Mouse (Mus musculus): Measurements from ENCODE around the gene Plcb1. TPM values are rescaled to one million over a fixed set of nuclear protein-coding genes. Genes with fewer than 3 reads are reported as not detected.

Gene Plcb1
- polyA plus RNA-seq, 1 experiment: 0.11 TPM

DNA sequence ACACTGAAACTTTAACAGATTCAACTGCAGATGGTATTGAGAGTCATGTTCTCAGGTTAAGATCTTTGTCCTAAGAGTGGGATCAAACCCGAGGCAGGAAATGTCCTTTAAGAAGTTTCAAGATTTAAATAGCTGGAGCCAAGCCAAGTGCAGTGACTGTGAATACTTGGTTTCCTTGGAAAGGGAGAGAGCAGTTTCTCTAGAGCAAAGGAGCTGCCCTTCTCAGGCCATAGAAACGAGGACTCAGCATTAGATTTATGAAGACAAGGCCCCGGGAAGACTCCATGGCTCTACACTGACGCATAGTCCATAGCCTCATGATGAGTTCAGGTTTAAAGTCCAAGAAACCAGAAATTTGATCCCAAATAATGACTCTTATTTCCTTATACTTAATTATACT is 457.9 kb downstream of the Plcb1 start:
- Histone ChIP-seq H3K27ac (ENCODE audit: insufficient read depth, low read depth, low read length) (no peak overlapping the region), H3K4me3 (ENCODE audit: insufficient read depth, low read length) (no peak overlapping the region), H3K4me1 (ENCODE audit: control insufficient read depth, insufficient read depth, low read length) (no peaks in the 10 kb centered on the region)
- TF ChIP-seq CTCF (IDR thresholded peaks at IDR 0.05; ENCODE audit: low read depth, low read length) (no peak), POLR2A (IDR thresholded peaks at IDR 0.05; ENCODE audit: borderline replicate concordance, low read depth, low read length) (no peak)

DNA sequence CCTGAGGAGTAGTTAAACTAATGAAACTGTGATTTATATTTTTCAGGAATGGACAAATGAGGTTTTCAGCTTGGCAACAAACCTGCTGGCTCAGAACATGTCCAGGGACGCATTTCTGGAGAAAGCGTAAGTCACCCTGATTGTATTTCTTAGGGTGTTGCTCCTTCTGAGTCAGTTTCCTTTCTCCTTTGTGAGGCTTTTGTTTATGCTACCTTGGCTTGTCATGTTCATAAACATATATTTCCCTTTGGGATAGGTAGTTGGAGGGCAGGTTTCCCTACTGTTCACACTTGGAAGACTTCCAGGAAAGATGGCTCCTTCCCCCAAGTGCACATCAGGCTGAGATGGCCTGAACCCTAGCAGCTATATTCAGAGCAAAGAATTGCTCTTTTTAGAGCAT is 464.1 kb downstream of the Plcb1 start:
- H3K4me1 ChIP-seq (ENCODE audit: control insufficient read depth, insufficient read depth, low read length): no peaks in the 10 kb centered on the region
- H3K27ac ChIP-seq (ENCODE audit: insufficient read depth, low read depth, low read length): no peak overlapping the region
- no peak for TF ChIP-seq CTCF (IDR thresholded peaks at IDR 0.05; ENCODE audit: low read depth, low read length)
- TF ChIP-seq POLR2A (IDR thresholded peaks at IDR 0.05; ENCODE audit: borderline replicate concordance, low read depth, low read length): no peak
- no peak overlapping the region for H3K4me3 ChIP-seq (ENCODE audit: insufficient read depth, low read length)

DNA sequence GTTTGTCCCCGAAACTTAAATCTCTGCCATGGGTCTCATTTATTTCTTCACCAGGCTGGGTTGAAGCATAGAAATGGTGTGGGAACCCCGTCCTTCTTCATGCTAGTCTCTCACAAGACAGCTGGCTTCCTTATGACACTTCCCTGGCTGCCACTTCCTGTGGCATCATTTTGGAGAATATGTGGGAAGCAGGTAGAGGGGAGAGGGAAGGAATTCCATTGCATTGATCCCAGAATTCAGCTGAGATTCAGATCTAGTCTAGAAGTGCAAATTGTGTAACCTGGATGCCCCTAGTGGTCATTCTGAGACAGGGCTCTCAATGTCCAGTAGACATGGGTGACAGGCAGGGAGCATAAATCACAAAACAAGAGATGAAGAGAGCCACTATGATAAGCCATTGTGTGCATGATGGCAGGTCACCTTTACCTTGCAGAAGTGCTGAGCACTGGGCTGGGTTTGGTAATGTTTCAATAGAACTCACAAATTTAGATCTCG is 466.0 kb downstream of the Plcb1 start:
- TF ChIP-seq POLR2A (IDR thresholded peaks at IDR 0.05; ENCODE audit: borderline replicate concordance, low read depth, low read length) (no peak), CTCF (IDR thresholded peaks at IDR 0.05; ENCODE audit: low read depth, low read length) (no peak)
- no peaks in the 10 kb centered on the region for H3K4me1 ChIP-seq (ENCODE audit: control insufficient read depth, insufficient read depth, low read length)
- no peak overlapping the region for H3K4me3 ChIP-seq (ENCODE audit: insufficient read depth, low read length)
- no peak overlapping the region for H3K27ac ChIP-seq (ENCODE audit: insufficient read depth, low read depth, low read length)

DNA sequence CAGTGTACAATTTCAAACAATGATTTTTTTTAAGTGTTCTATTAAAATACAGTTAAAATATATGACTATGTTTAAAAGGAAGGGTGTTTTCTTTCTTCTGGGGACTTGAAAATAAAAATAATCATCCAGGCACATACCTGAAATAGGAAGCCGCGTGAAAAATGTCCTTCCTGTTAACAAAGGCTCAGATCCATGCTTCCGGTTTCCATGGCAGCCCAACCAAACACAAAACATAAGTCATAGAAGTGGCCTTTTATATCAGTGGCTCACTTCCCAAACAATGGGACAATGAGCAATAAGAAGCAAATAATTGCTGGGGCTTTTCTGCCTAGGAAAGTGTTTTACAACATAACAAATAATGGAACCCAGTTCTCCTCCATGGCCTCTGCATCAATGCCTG is 473.3 kb downstream of the Plcb1 start:
- H3K4me3 ChIP-seq (ENCODE audit: insufficient read depth, low read length): no peak overlapping the region
- TF ChIP-seq POLR2A (IDR thresholded peaks at IDR 0.05; ENCODE audit: borderline replicate concordance, low read depth, low read length) (no peak), CTCF (IDR thresholded peaks at IDR 0.05; ENCODE audit: low read depth, low read length) (no peak)
- no peaks in the 10 kb centered on the region for H3K4me1 ChIP-seq (ENCODE audit: control insufficient read depth, insufficient read depth, low read length)
- no peak overlapping the region for H3K27ac ChIP-seq (ENCODE audit: insufficient read depth, low read depth, low read length)

DNA sequence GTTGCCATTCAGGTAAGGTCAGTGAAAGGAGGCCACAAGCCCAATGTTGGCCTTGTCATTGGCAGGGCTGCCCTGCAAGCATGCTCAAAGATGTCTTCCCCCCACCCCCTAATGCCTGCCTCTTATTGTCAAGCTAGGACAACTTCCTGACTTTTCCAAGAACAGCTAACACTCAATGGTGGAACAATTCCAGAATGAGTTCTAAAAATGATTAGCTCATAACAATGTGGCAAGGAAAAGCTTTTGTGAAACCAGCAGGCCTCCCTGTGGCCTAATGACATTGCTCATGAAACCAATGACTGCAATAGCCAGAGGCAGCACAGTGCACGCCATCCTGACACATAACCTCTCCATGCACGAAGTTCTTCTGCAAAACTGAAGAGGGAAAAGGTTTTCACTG is 478.1 kb downstream of the Plcb1 start:
- no peak for TF ChIP-seq POLR2A (IDR thresholded peaks at IDR 0.05; ENCODE audit: borderline replicate concordance, low read depth, low read length)
- TF ChIP-seq CTCF (IDR thresholded peaks at IDR 0.05; ENCODE audit: low read depth, low read length): no peak
- H3K27ac ChIP-seq (ENCODE audit: insufficient read depth, low read depth, low read length): no peak overlapping the region
- no peak overlapping the region for H3K4me3 ChIP-seq (ENCODE audit: insufficient read depth, low read length)
- H3K4me1 ChIP-seq (ENCODE audit: control insufficient read depth, insufficient read depth, low read length): no peaks in the 10 kb centered on the region

DNA sequence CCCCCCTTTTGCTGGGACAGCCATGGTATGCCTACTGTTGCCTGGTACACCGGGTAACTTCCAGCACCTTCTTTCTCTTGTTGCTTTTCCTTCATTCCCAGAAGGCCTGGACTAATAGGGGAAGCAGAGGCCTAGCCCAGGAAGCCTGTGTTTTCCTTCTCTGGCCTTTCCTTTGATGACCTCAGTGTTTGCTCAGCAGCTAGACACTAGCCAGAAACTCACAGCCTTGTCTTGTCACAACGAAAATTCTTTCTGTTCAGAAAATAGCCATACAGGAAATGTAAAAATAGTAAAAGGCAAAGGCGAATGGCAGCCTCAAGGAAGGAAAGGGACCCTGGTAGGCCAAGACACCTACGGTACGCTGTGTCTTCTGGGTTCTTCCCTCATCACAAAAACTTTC is 489.1 kb downstream of the Plcb1 start:
- Histone ChIP-seq H3K4me3 (ENCODE audit: insufficient read depth, low read length) (no peak overlapping the region), H3K27ac (ENCODE audit: insufficient read depth, low read depth, low read length) (no peak overlapping the region), H3K4me1 (ENCODE audit: control insufficient read depth, insufficient read depth, low read length) (no peaks in the 10 kb centered on the region)
- no peak for TF ChIP-seq CTCF (IDR thresholded peaks at IDR 0.05; ENCODE audit: low read depth, low read length)
- no peak for TF ChIP-seq POLR2A (IDR thresholded peaks at IDR 0.05; ENCODE audit: borderline replicate concordance, low read depth, low read length)

DNA sequence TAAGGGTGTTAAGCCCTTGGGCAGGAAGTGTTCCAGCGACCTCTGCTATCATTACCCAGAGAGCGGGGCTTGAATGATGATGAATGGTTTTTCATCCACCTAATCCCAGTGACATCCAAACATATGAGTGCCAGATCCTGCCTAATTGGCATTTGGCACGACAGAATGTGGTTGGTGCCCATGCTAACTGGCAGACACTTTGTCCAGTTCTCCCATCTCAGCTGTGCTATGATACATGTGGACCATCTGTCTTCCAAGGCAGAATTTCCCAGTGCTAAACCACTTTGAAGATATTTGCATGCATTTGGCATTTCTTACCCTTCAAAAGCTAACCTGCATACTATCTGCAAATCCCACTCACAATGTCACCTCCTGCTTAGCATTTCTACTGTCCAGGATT is 492.6 kb downstream of the Plcb1 start:
- TF ChIP-seq CTCF (IDR thresholded peaks at IDR 0.05; ENCODE audit: low read depth, low read length) (no peak), POLR2A (IDR thresholded peaks at IDR 0.05; ENCODE audit: borderline replicate concordance, low read depth, low read length) (no peak)
- no peak overlapping the region for H3K27ac ChIP-seq (ENCODE audit: insufficient read depth, low read depth, low read length)
- no peaks in the 10 kb centered on the region for H3K4me1 ChIP-seq (ENCODE audit: control insufficient read depth, insufficient read depth, low read length)
- no peak overlapping the region for H3K4me3 ChIP-seq (ENCODE audit: insufficient read depth, low read length)

DNA sequence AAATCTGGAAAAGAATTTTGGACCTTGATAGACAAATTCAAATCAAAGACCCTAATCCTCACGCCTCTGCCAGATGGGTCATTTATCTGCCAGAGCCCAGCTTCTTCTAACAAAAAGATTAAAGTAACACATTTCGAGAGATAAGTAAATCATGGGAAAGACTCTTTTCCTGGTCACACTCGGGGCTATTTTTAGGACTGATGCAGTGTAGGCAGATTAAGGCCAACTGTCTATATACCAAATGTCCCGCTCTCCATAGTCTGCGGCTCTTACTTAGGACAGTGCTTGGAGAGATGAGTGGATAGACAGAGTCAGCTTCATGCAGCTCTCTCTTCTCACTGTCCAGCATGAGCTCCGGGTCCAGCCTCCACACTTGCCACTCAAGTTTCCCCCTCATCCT is 493.2 kb downstream of the Plcb1 start:
- TF ChIP-seq POLR2A (IDR thresholded peaks at IDR 0.05; ENCODE audit: borderline replicate concordance, low read depth, low read length) (no peak), CTCF (IDR thresholded peaks at IDR 0.05; ENCODE audit: low read depth, low read length) (no peak)
- Histone ChIP-seq H3K4me1 (ENCODE audit: control insufficient read depth, insufficient read depth, low read length) (no peaks in the 10 kb centered on the region), H3K27ac (ENCODE audit: insufficient read depth, low read depth, low read length) (no peak overlapping the region), H3K4me3 (ENCODE audit: insufficient read depth, low read length) (no peak overlapping the region)

DNA sequence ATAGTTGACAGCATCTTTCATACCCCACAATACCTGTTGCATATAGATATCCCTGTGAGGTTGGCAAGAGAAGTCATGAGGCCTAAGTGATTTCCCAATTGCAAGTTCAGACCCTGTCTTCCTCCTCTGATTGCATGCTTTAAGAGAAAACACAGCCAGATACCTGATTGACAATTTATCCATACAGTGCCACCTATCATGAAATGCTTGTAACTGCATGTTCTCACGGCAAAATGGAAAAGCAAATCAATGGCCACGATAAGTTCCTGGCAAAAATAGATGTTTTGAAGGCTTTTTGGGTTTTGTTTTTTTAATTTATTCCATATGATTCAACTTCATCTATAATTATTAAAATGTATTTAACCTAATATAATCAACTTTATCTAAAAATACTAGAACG is 497.9 kb downstream of the Plcb1 start:
- TF ChIP-seq CTCF (IDR thresholded peaks at IDR 0.05; ENCODE audit: low read depth, low read length): no peak
- no peak for TF ChIP-seq POLR2A (IDR thresholded peaks at IDR 0.05; ENCODE audit: borderline replicate concordance, low read depth, low read length)
- no peak overlapping the region for H3K27ac ChIP-seq (ENCODE audit: insufficient read depth, low read depth, low read length)

DNA sequence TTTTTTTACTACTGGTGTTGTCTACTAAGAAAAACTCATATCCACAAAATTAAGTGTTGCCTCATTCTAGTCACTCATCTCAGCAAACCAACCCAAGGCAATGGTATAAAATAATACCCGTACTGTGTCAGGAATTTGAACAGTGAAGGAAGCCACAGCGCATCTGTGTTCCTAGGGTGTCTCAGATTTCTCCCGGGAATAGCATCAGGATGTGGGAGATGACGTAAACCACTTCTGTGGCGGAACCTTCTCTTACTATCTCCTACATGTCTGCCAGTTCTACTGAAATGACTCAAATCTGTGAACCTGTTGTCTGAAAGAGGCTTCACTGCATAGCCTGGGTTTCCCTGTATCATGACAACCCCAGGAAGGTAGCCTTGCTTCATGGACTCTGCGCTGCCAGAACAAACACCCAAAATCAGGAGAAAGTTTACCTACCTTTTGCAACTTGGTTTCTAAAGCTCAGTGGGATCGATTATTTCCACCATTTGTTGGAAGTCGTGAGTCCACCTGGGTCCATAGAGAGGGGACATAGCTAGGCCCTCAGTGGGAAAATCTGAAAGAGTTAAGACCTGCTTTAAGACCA is 510.4 kb downstream of the Plcb1 start:
- H3K27ac ChIP-seq (ENCODE audit: insufficient read depth, low read depth, low read length): no peak overlapping the region
- TF ChIP-seq CTCF (IDR thresholded peaks at IDR 0.05; ENCODE audit: low read depth, low read length) (no peak), POLR2A (IDR thresholded peaks at IDR 0.05; ENCODE audit: borderline replicate concordance, low read depth, low read length) (no peak)
- no peaks in the 10 kb centered on the region for H3K4me1 ChIP-seq (ENCODE audit: control insufficient read depth, insufficient read depth, low read length)
- no peak overlapping the region for H3K4me3 ChIP-seq (ENCODE audit: insufficient read depth, low read length)

More for the DNA sequence above, 497.9 kb downstream of the Plcb1 start:
- H3K4me1 ChIP-seq (ENCODE audit: control insufficient read depth, insufficient read depth, low read length): no peaks in the 10 kb centered on the region
- H3K4me3 ChIP-seq (ENCODE audit: insufficient read depth, low read length): no peak overlapping the region
